Mouse (Mus musculus) brain, embryonic 14.5 days (tissue): ENCODE measurements around the gene Was.

Experiments used
- CTCF ChIP-seq: fragments of 200-500 bp; IDR thresholded peaks from 2 replicates; pipeline ENCODE4 v1.5.1; 2012; ENCODE audit warnings: inconsistent platforms, mild to moderate bottlenecking, moderate library complexity, borderline replicate concordance; ENCODE audit not compliant: insufficient read depth, insufficient read length; ENCODE audit errors: extremely low read depth
- POLR2A ChIP-seq: fragments of 200-500 bp; IDR thresholded peaks from 2 replicates; pipeline ENCODE4 v1.6.1; 2012; ENCODE audit warnings: mild to moderate bottlenecking, inconsistent platforms, borderline replicate concordance; ENCODE audit not compliant: poor library complexity, insufficient read depth, insufficient read length, severe bottlenecking; ENCODE audit errors: extremely low read depth

GRCm38 (mm10) chrX:8125235-8125634 lies 34.9 kb upstream of the Was start:
- TF ChIP-seq CTCF (0 out of 2 replicates have a peak, but pooled peaks have one; percentile 16), POLR2A (no peak)
